In genomic region chr4:46073736-46074135, GRCm38 (mm10) we compare ENCODE assay signal across 11 mouse cellular contexts. TPM values are rescaled to one million over a fixed set of nuclear protein-coding genes. Genes with fewer than 3 reads are reported as not detected.
A peak's percentile ranks its signal among the peaks of the same experiment; 100 is the strongest.
DNase-seq lines count a peak whose midpoint lies in the region; ATAC-seq lines count a peak whose summit lies in the region.
"Had no signal": no experiment of that assay in that cellular context is flagged by ENCODE, and none has a peak within 500 bp of the region (broad histone marks: within the 10 kb centered on the region; RNA-seq: fewer than 3 reads in every experiment).

No protein-coding gene starts in this region.

- no peaks in the 10 kb centered on the region for H3K27me3 ChIP-seq in forebrain, embryonic 14.5 days (replicated peaks; ENCODE audit: control insufficient read depth, insufficient read depth, low read length)
- H3K27me3 ChIP-seq in forebrain, embryonic 11.5 days (ENCODE audit: control insufficient read depth, insufficient read depth, low read length): no peaks in the 10 kb centered on the region
- H3K27me3 ChIP-seq in embryonic facial prominence, embryonic 12.5 days: no peaks in the 10 kb centered on the region
- H3K27me3 ChIP-seq in intestine, embryonic 16.5 days (replicated peaks; ENCODE audit: control insufficient read depth, insufficient read depth, low read length): no peaks in the 10 kb centered on the region
- H3K27me3 ChIP-seq: liver, embryonic 13.5 days had no signal

- H3K27ac ChIP-seq in forebrain, embryonic 14.5 days (ENCODE audit: low read depth, low read length): no peak overlapping the region
- no peak overlapping the region for H3K27ac ChIP-seq in forebrain, embryonic 11.5 days (ENCODE audit: low read depth, low read length)
- no peak overlapping the region for H3K27ac ChIP-seq in embryonic facial prominence, embryonic 12.5 days
- H3K27ac ChIP-seq in intestine, embryonic 16.5 days (ENCODE audit: low read length): no peak overlapping the region
- H3K27ac ChIP-seq: liver, embryonic 13.5 days had no signal

- no peak for ATAC-seq in forebrain, embryonic 14.5 days
- ATAC-seq in forebrain, embryonic 11.5 days (replicated peaks; ENCODE audit: low FRiP score): no peak
- ATAC-seq in embryonic facial prominence, embryonic 12.5 days (ENCODE audit: insufficient number of reproducible peaks, insufficient read depth, low FRiP score, low TSS enrichment): 0 out of 2 replicates have a peak, but pooled peaks have one; percentile 22
- ATAC-seq in CD4-positive, CD25-positive, alpha-beta regulatory T cell, adult 4 months: no peak
- ATAC-seq in intestine, embryonic 16.5 days: no peak

- H3K4me1 ChIP-seq in forebrain, embryonic 14.5 days (ENCODE audit: control insufficient read depth, insufficient read depth, low read length): no peaks in the 10 kb centered on the region
- H3K4me1 ChIP-seq in forebrain, embryonic 11.5 days (replicated peaks; ENCODE audit: control insufficient read depth, insufficient read depth, low read length): no peaks in the 10 kb centered on the region
- no peaks in the 10 kb centered on the region for H3K4me1 ChIP-seq in embryonic facial prominence, embryonic 12.5 days
- H3K4me1 ChIP-seq in intestine, embryonic 16.5 days (ENCODE audit: control insufficient read depth, insufficient read depth, low read length): peaks cover 5% of the 10 kb centered on the region

- no peak overlapping the region for H3K9ac ChIP-seq in forebrain, embryonic 14.5 days (ENCODE audit: low read length)
- no peak overlapping the region for H3K9ac ChIP-seq in forebrain, embryonic 11.5 days (ENCODE audit: low read length)
- no peak overlapping the region for H3K9ac ChIP-seq in embryonic facial prominence, embryonic 12.5 days
- no peak overlapping the region for H3K9ac ChIP-seq in intestine, embryonic 16.5 days (ENCODE audit: low read depth, low read length)
- H3K9ac ChIP-seq: liver, embryonic 13.5 days had no signal

- H3K9me3 ChIP-seq in forebrain, embryonic 14.5 days (replicated peaks; ENCODE audit: control insufficient read depth, low read length): no peaks in the 10 kb centered on the region
- H3K9me3 ChIP-seq in forebrain, embryonic 11.5 days (ENCODE audit: control insufficient read depth, low read length): no peaks in the 10 kb centered on the region
- no peaks in the 10 kb centered on the region for H3K9me3 ChIP-seq in embryonic facial prominence, embryonic 12.5 days
- H3K9me3 ChIP-seq in intestine, embryonic 16.5 days (ENCODE audit: control insufficient read depth, low read length): no peaks in the 10 kb centered on the region
- H3K9me3 ChIP-seq: liver, embryonic 13.5 days had no signal

- intact Hi-C loops in left cerebral cortex, postnatal 4 days (cut with DNase I): no loop called here

- no peak overlapping the region for H3K4me2 ChIP-seq in forebrain, embryonic 14.5 days (ENCODE audit: low read length)
- no peak overlapping the region for H3K4me2 ChIP-seq in forebrain, embryonic 11.5 days (ENCODE audit: low read depth, low read length, severe bottlenecking)
- no peak overlapping the region for H3K4me2 ChIP-seq in embryonic facial prominence, embryonic 12.5 days (replicated peaks)
- H3K4me2 ChIP-seq in intestine, embryonic 16.5 days (ENCODE audit: low read depth, low read length): no peak overlapping the region
- H3K4me2 ChIP-seq: liver, embryonic 13.5 days had no signal

- H3K36me3 ChIP-seq in forebrain, embryonic 14.5 days (ENCODE audit: control insufficient read depth, insufficient read depth, low read length): no peaks in the 10 kb centered on the region
- no peaks in the 10 kb centered on the region for H3K36me3 ChIP-seq in forebrain, embryonic 11.5 days (ENCODE audit: control insufficient read depth, insufficient read depth, low read length)
- no peaks in the 10 kb centered on the region for H3K36me3 ChIP-seq in embryonic facial prominence, embryonic 12.5 days
- no peaks in the 10 kb centered on the region for H3K36me3 ChIP-seq in intestine, embryonic 16.5 days (ENCODE audit: control insufficient read depth, insufficient read depth, low read length)

- peak; percentile 58 for DNase-seq in forebrain, embryonic 14.5 days (ENCODE audit: low spot score)
- DNase-seq in forebrain, embryonic 11.5 days (ENCODE audit: low spot score): no peak
- peak; percentile 60 for DNase-seq in MN1 (ENCODE audit: low spot score)
- peak; percentile 41 for DNase-seq in left cerebral cortex, postnatal 4 days
- no peak for DNase-seq in neural tube, embryonic 10.5 days (ENCODE audit: extremely low spot score, low spot score)
- DNase-seq: adrenal gland, adult 8-10 months; kidney, adult 2 months; liver, embryonic 13.5 days had no signal

- H3K4me3 ChIP-seq in forebrain, embryonic 14.5 days (ENCODE audit: low read depth, low read length): no peak overlapping the region
- H3K4me3 ChIP-seq in forebrain, embryonic 11.5 days (ENCODE audit: low read depth, low read length): no peak overlapping the region
- no peak overlapping the region for H3K4me3 ChIP-seq in embryonic facial prominence, embryonic 12.5 days
- no peak overlapping the region for H3K4me3 ChIP-seq in intestine, embryonic 16.5 days (ENCODE audit: low read length)
- H3K4me3 ChIP-seq: liver, embryonic 13.5 days had no signal

- 38% methylated on average over 4 of the region's 4 CpGs for WGBS in forebrain, embryonic 14.5 days
- 84% methylated on average over 4 of the region's 4 CpGs for WGBS in forebrain, embryonic 11.5 days
- WGBS in embryonic facial prominence, embryonic 12.5 days: 55% methylated on average over 4 of the region's 4 CpGs
- WGBS in intestine, embryonic 16.5 days: 47% methylated on average over 4 of the region's 4 CpGs

RNA-seq across cellular contexts. Expression of gene Tmod1, which starts 35.0 kb away (rescaled TPM):
- 0.80 and 0.93 TPM in 2 replicates for polyA plus RNA-seq in forebrain, embryonic 14.5 days (2014; fragmentation: Nextera tagmentation; extraction: Ambion mirVana)
- 2.6 and 2.8 TPM in 2 replicates for polyA plus RNA-seq in forebrain, embryonic 11.5 days (2014; fragmentation: Nextera tagmentation; extraction: Ambion mirVana)
- polyA plus RNA-seq in embryonic facial prominence, embryonic 12.5 days (2016; fragmentation: Nextera tagmentation; extraction: Ambion mirVana): 2.8 and 4.3 TPM in 2 replicates
- total RNA-seq in left cerebral cortex, postnatal 4 days (2021): 1 to 10 TPM; 2.4 to 3.4 TPM
- 1 to 10 TPM; 2.0 to 4.2 TPM for polyA plus RNA-seq in CD4-positive, CD25-positive, alpha-beta regulatory T cell, adult 4 months (2017; shearing (Covaris generic))
- polyA plus RNA-seq in intestine, embryonic 16.5 days (2015; fragmentation: Nextera tagmentation; extraction: Ambion mirVana): 3.2 and 4.0 TPM in 2 replicates

Comparison
In these comparisons a context has a peak if more than half of its experiments do, and no peak if none do; other contexts are left out.
1. DNase-seq: peak in forebrain, embryonic 14.5 days (single experiment), MN1 (single experiment) and left cerebral cortex, postnatal 4 days (single experiment); none in forebrain, embryonic 11.5 days (single experiment) and neural tube, embryonic 10.5 days (single experiment).